Mouse (Mus musculus) bone marrow macrophage, adult 2 months (primary cell): ENCODE data around the gene Trim7. TPM values are rescaled to one million over a fixed set of nuclear protein-coding genes. Genes with fewer than 3 reads are reported as not detected.
"Not testable (repeated sequence)": the region's sequence is repeated elsewhere in the genome, so short reads cannot be mapped to it uniquely, and the experiment has no call there.

ENCODE experiments used
- H3K27ac ChIP-seq: 2 replicates; pipeline ENCODE4 v1.5.1; 2012; ENCODE audit warnings: low read depth, low read length; ENCODE audit not compliant: insufficient read depth
- H3K4me1 ChIP-seq: 2 replicates; pipeline ENCODE4 v1.6.1; 2012; ENCODE audit warnings: low read length; ENCODE audit not compliant: control insufficient read depth, insufficient read depth
- H3K4me3 ChIP-seq: 2 replicates; pipeline ENCODE4 v1.5.1; 2012; ENCODE audit warnings: mild to moderate bottlenecking, low read length, moderate library complexity; ENCODE audit not compliant: insufficient read depth
- CTCF ChIP-seq: IDR thresholded peaks from 2 replicates; pipeline ENCODE4 v1.5.1; 2012; ENCODE audit warnings: low read depth, mild to moderate bottlenecking, low read length, moderate library complexity
- POLR2A ChIP-seq: IDR thresholded peaks from 2 replicates; pipeline ENCODE4 v1.6.1; 2012; ENCODE audit warnings: mild to moderate bottlenecking, low read depth, low read length, borderline replicate concordance
- polyA plus RNA-seq: library from polyadenylated mRNA; stranded (reverse); fragments of >200 nt; gene quantifications from 2 replicates; pipeline ENCODE4 v1.2.4, GENCODE M21; 2012; ENCODE audit not compliant: missing spikeins, insufficient read depth, insufficient read length

The Trim7 gene
- polyA plus RNA-seq, 1 experiment, result 1.1 TPM

DNA sequence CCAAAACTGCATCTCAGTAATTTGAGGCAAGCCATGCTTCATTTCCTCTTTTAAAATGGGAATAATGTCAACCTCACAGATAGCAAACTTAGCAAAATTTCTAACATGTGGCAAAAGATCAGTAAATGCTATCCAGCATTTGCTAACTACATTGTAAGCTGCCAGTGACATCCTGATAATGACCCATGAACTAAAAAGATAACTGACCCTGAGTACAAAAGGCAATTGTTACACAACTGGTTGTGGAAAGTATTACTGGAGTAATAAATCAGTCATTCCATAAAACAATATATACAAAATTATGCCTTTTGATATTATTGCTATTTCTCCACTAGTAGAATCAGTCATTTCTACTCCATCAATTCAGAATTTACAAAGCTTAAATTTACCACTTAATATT lies 12.2 kb upstream of the Trim7 start:
- TF ChIP-seq CTCF, result no peak
- no peak for TF ChIP-seq POLR2A
- H3K27ac ChIP-seq, result peak overlapping the region; percentile 65
- no peak overlapping the region for H3K4me3 ChIP-seq
- H3K4me1 ChIP-seq, result peaks cover 27% of the 10 kb centered on the region

DNA sequence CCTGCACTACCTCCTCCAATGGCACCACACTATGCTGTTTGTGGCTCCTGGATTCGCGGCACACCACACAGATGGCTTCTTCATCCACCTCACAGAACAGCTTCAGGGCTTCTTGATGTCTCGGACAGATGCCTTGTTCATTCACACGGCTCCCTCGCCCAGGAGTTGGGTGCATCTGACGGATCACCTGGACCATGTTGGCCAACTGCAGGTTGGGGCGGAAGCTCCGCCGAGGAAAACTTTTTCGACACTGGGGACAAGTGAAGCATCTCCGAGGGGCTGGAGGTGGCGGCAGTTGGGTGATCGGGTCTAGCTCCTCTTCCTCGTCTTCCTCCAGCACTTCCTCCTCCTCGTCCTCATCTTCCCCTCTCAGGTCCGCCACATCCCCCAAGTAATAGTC lies 10.1 kb upstream of the Trim7 start:
- Histone ChIP-seq H3K4me3 (peak overlapping the region; percentile 81), H3K27ac (peak overlapping the region; percentile 58; the same call in 1 of the 2 replicates), H3K4me1 (peaks cover 32% of the 10 kb centered on the region)
- TF ChIP-seq POLR2A, result no peak
- no peak for TF ChIP-seq CTCF

GRCm38 (mm10) chr11:48816281-48816781 lies 9.6 kb upstream of the Trim7 start:
- Histone ChIP-seq H3K27ac (peak overlapping the region; percentile 58), H3K4me1 (peaks cover 32% of the 10 kb centered on the region), H3K4me3 (peak overlapping the region; percentile 81)
- TF ChIP-seq CTCF, result no peak
- no peak for TF ChIP-seq POLR2A

- Histone ChIP-seq H3K4me3 (peak within 1 kb of the TSS; percentile 97), H3K27ac (peak within 1 kb of the TSS; percentile 99), H3K4me1 (peaks cover 32% of the 10 kb centered on the region)
- TF ChIP-seq POLR2A (no peak), CTCF (no peak)
These were observed 8.9 kb upstream of the Trim7 start, which contains the start of gene Trim41 for GRCm38 (mm10) chr11:48816800-48817665. Trim41 (minus strand) TSS chr11:48817353.

- peaks cover 25% of the 10 kb centered on the region for H3K4me1 ChIP-seq
- peak overlapping the region; percentile 97 for H3K4me3 ChIP-seq
- TF ChIP-seq POLR2A, result no peak
- TF ChIP-seq CTCF, result no peak
- peak overlapping the region; percentile 51 for H3K27ac ChIP-seq
These were observed 8.1 kb upstream of the Trim7 start for GRCm38 (mm10) chr11:48817794-48818193.

- H3K4me3 ChIP-seq, result peak overlapping the region; percentile 97
- H3K27ac ChIP-seq, result peak overlapping the region; percentile 32; the same call in 1 of the 2 replicates
- TF ChIP-seq CTCF (no peak), POLR2A (no peak)
- H3K4me1 ChIP-seq, result peaks cover 21% of the 10 kb centered on the region
These were observed 7.6 kb upstream of the Trim7 start for GRCm38 (mm10) chr11:48818346-48818745.

GRCm38 (mm10) chr11:48819614-48820307 lies 6.2 kb upstream of the Trim7 start:
- peaks cover 21% of the 10 kb centered on the region for H3K4me1 ChIP-seq
- H3K4me3 ChIP-seq, result no peak overlapping the region
- TF ChIP-seq POLR2A (no peak), CTCF (no peak)
- H3K27ac ChIP-seq, result no peak overlapping the region

DNA sequence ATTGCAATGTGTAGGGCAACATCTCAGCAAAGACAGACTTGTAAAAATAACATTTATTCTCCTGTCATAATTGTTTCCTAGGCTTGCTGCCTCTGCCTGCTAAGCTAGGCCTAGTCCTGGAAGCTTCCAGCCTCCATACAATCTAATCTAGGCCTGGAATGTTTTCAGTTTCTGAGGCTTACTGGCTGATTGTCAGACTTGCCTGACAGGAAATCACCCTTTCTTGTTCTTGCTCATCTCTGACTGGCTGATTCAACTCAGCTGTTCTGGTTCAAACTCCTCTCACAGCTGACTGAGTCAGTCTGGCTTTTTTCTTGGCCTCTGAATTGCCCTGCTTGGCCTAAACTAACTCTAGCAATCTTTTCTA lies 5.6 kb upstream of the Trim7 start:
- TF ChIP-seq CTCF, result no peak
- no peak for TF ChIP-seq POLR2A
- Histone ChIP-seq H3K27ac (no peak overlapping the region), H3K4me1 (peaks cover 18% of the 10 kb centered on the region), H3K4me3 (no peak overlapping the region)

- H3K27ac ChIP-seq, H3K4me3 ChIP-seq: not testable (repeated sequence)
- H3K4me1 ChIP-seq, result peaks cover 18% of the 10 kb centered on the region
These were observed 4.6 kb upstream of the Trim7 start for GRCm38 (mm10) chr11:48821299-48821698.

DNA sequence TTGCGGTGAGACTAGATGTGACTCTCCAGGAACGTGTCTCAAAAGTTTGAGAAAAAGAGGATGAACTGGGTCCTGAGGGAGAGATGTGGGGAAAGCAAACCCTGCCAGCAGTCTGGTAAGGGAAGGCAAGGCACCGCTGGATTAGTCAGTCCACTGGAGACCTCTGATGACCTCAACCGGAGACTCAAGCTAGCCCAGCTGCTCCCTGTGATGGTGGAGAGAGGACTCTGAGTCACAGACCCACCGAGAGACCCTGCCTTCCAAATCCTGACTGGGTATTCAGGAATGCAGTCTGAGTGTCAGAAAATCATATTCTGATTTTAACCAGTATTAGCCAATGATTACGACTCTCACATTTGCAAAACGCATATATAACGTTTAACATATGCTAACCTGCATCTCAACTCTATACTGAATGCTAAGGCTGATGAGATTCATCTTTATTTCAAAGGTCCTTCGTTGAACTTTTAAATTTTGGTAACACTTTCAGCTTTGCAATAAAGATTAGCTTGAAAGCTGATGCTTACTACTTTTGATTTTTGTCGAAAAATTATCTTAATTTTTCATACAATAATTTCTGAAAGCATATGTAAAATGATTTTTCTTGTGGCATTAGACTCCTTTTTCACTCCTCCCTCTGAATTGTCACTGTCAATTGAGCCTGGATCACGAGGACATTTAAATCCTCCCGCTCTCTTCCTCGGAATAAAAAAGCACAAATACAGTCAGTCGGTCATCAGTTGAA lies 3.0 kb upstream of the Trim7 start:
- Histone ChIP-seq H3K4me1 (peaks cover 18% of the 10 kb centered on the region), H3K4me3 (peak overlapping the region; percentile 40; the same call in 1 of the 2 replicates), H3K27ac (no peak overlapping the region)
- no peak for TF ChIP-seq CTCF
- TF ChIP-seq POLR2A, result no peak
